Mouse (Mus musculus): ENCODE data around the gene Mfsd13b. TPM values are rescaled to one million over a fixed set of nuclear protein-coding genes. Genes with fewer than 3 reads are reported as not detected.
"Not testable (repeated sequence)": the region's sequence is repeated elsewhere in the genome, so short reads cannot be mapped to it uniquely, and the experiment has no call there.

Gene Mfsd13b
- polyA plus RNA-seq, 1 experiment from 2014 or later = not detected

DNA sequence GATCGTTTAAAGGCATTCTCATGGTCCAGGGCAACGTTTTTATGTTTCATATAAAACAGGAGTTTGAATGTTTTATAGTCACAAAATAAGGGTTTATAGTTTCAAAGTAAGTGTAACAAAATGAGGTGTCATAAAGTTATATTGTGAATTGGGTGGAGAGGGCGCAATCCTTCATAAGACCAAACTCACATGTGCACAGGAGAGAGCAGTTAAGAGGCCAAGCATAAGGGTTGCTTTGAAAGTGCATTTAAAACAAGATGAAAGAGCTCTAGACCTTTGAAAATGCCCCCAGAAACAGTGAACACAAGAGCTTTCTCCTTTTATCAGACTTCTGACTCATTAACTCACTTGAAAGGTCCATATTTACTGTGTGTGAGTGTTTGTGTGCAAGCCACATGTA is 44.0 kb downstream of the Mfsd13b start:
- H3K27me3 ChIP-seq (replicated peaks; ENCODE audit: control insufficient read depth, insufficient read depth, low read length) = no peaks in the 10 kb centered on the region
- no peaks in the 10 kb centered on the region for H3K9me3 ChIP-seq (ENCODE audit: control insufficient read depth, low read length)
- H3K36me3 ChIP-seq (ENCODE audit: control insufficient read depth, insufficient read depth, low read length) = no peaks in the 10 kb centered on the region
- H3K4me3 ChIP-seq (ENCODE audit: low read depth, low read length) = no peak overlapping the region
- H3K4me2 ChIP-seq (ENCODE audit: low read depth, low read length) = no peak overlapping the region
- ATAC-seq (ENCODE audit: low read depth) (no peak), DNase-seq (ENCODE audit: low spot score) (no peak)
- H3K27ac ChIP-seq (replicated peaks; ENCODE audit: low read depth, low read length) = no peak overlapping the region
- H3K4me1 ChIP-seq (ENCODE audit: control insufficient read depth, insufficient read depth, low read length) = no peaks in the 10 kb centered on the region
- 63% methylated on average over 3 of the region's 3 CpGs for WGBS
- no peak overlapping the region for H3K9ac ChIP-seq (ENCODE audit: low read depth, low read length)

- not testable (repeated sequence) for H3K4me1 ChIP-seq (ENCODE audit: control insufficient read depth, insufficient read depth, low read length); H3K27ac ChIP-seq (replicated peaks; ENCODE audit: low read depth, low read length); DNase-seq (ENCODE audit: low spot score); H3K36me3 ChIP-seq (ENCODE audit: control insufficient read depth, insufficient read depth, low read length); H3K4me2 ChIP-seq (ENCODE audit: low read depth, low read length); H3K9ac ChIP-seq (ENCODE audit: low read depth, low read length); H3K4me3 ChIP-seq (ENCODE audit: low read depth, low read length); H3K27me3 ChIP-seq (replicated peaks; ENCODE audit: control insufficient read depth, insufficient read depth, low read length); ATAC-seq (ENCODE audit: low read depth); H3K9me3 ChIP-seq (ENCODE audit: control insufficient read depth, low read length)
Observed at GRCm38 (mm10) chr7:121029947-121030346, 47.6 kb downstream of the Mfsd13b start.

DNA sequence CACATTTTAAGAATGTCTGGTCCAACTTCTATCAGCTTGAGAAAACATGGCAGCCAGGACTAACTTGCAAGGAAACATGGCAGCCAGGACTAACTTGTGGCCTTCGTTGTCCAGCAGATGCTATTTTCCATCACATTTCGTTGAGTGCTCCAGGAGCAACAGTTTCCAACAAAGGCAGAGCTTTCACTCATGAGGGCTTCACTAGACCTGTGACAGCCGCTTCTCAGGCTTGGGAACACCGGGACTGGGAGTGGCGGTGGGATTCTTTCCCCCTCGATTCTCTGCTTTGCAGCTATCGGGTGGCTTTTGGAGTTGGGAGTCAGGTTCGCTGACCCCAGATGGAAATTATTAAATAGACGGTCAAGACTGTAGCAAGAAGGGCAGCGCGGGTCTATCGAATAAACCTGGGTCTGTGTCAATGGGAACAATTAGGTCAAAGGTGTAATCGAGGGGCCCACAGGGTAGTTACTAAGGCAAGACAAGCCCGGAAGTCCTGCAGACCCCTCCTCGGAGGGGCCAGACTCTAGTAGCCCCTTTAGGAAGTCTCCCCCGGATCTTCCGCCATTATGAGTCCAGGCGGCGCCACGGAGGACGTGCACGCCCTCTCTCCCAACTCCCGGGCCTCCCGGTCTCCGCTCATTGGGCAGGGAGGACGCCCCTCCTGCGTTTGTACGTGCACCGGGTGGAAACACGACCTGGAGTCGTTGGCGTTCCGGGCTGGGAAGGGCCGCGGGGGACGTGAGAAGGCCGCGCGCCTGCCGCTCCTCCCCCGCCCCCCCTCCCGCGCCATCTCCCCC is 51.7 kb downstream of the Mfsd13b start, which contains the start of gene Mettl9:
Mettl9 (plus strand) TSS at position 590 of the 797 bp plus-strand sequence.
- Histone ChIP-seq H3K27ac (replicated peaks; ENCODE audit: low read depth, low read length) (peak within 1 kb of the TSS; percentile 98), H3K9me3 (ENCODE audit: control insufficient read depth, low read length) (no peaks in the 10 kb centered on the region), H3K4me2 (ENCODE audit: low read depth, low read length) (peak within 1 kb of the TSS; percentile 83), H3K4me1 (ENCODE audit: control insufficient read depth, insufficient read depth, low read length) (peaks cover 13% of the 10 kb centered on the region), H3K36me3 (ENCODE audit: control insufficient read depth, insufficient read depth, low read length) (no peaks in the 10 kb centered on the region), H3K27me3 (replicated peaks; ENCODE audit: control insufficient read depth, insufficient read depth, low read length) (0 out of 2 replicates have a peak, but pooled peaks cover 9% of the 10 kb centered on the region), H3K4me3 (ENCODE audit: low read depth, low read length) (peak within 1 kb of the TSS; percentile 97), H3K9ac (ENCODE audit: low read depth, low read length) (peak within 1 kb of the TSS; percentile 99)
- ATAC-seq (ENCODE audit: low read depth) (peak; percentile 99), DNase-seq (ENCODE audit: low spot score) (peak; percentile 98)
- 5% methylated on average over 17 of the region's 43 CpGs for WGBS

- peak overlapping the region; percentile 97 for H3K4me3 ChIP-seq (ENCODE audit: low read depth, low read length)
- H3K27me3 ChIP-seq (replicated peaks; ENCODE audit: control insufficient read depth, insufficient read depth, low read length) = 0 out of 2 replicates have a peak, but pooled peaks cover 9% of the 10 kb centered on the region
- DNase-seq (ENCODE audit: low spot score) (peak; percentile 59), ATAC-seq (ENCODE audit: low read depth) (peak; percentile 78)
- H3K4me1 ChIP-seq (ENCODE audit: control insufficient read depth, insufficient read depth, low read length) = peaks cover 15% of the 10 kb centered on the region
- H3K36me3 ChIP-seq (ENCODE audit: control insufficient read depth, insufficient read depth, low read length) = no peaks in the 10 kb centered on the region
- WGBS = no CpG with 5 or more reads among the region's 63 CpGs
- peak overlapping the region; percentile 99 for H3K9ac ChIP-seq (ENCODE audit: low read depth, low read length)
- H3K9me3 ChIP-seq (ENCODE audit: control insufficient read depth, low read length) = no peaks in the 10 kb centered on the region
- peak overlapping the region; percentile 67 for H3K4me2 ChIP-seq (ENCODE audit: low read depth, low read length)
- H3K27ac ChIP-seq (replicated peaks; ENCODE audit: low read depth, low read length) = peak overlapping the region; percentile 98
Observed at GRCm38 (mm10) chr7:121034701-121035141, 52.4 kb downstream of the Mfsd13b start.

GRCm38 (mm10) chr7:121035161-121035721 is 52.9 kb downstream of the Mfsd13b start:
- DNase-seq (ENCODE audit: low spot score) (peak; percentile 68), ATAC-seq (ENCODE audit: low read depth) (no peak; the same call in 1 of the 2 replicates)

GRCm38 (mm10) chr7:121040595-121040994 is 58.3 kb downstream of the Mfsd13b start:
- 0 out of 2 replicates have a peak, but pooled peaks cover 3% of the 10 kb centered on the region for H3K36me3 ChIP-seq (ENCODE audit: control insufficient read depth, insufficient read depth, low read length)
- DNase-seq (ENCODE audit: low spot score) (peak; percentile 51), ATAC-seq (ENCODE audit: low read depth) (no peak)
- no peak overlapping the region for H3K27ac ChIP-seq (replicated peaks; ENCODE audit: low read depth, low read length)
- H3K27me3 ChIP-seq (replicated peaks; ENCODE audit: control insufficient read depth, insufficient read depth, low read length) = no peaks in the 10 kb centered on the region
- H3K4me1 ChIP-seq (ENCODE audit: control insufficient read depth, insufficient read depth, low read length) = peaks cover 33% of the 10 kb centered on the region
- no peak overlapping the region for H3K9ac ChIP-seq (ENCODE audit: low read depth, low read length)
- no peak overlapping the region for H3K4me3 ChIP-seq (ENCODE audit: low read depth, low read length)
- no peaks in the 10 kb centered on the region for H3K9me3 ChIP-seq (ENCODE audit: control insufficient read depth, low read length)
- WGBS = 69% methylated on average over 4 of the region's 4 CpGs
- no peak overlapping the region for H3K4me2 ChIP-seq (ENCODE audit: low read depth, low read length)

More at GRCm38 (mm10) chr7:121035161-121035721, 52.9 kb downstream of the Mfsd13b start:
- H3K4me2 ChIP-seq (ENCODE audit: low read depth, low read length) = peak overlapping the region; percentile 67
- 0 out of 2 replicates have a peak, but pooled peaks cover 9% of the 10 kb centered on the region for H3K27me3 ChIP-seq (replicated peaks; ENCODE audit: control insufficient read depth, insufficient read depth, low read length)
- H3K9ac ChIP-seq (ENCODE audit: low read depth, low read length) = peak overlapping the region; percentile 99
- under 1% methylated on average over 13 of the region's 24 CpGs for WGBS
- H3K4me3 ChIP-seq (ENCODE audit: low read depth, low read length) = peak overlapping the region; percentile 97
- no peaks in the 10 kb centered on the region for H3K9me3 ChIP-seq (ENCODE audit: control insufficient read depth, low read length)
- peak overlapping the region; percentile 98 for H3K27ac ChIP-seq (replicated peaks; ENCODE audit: low read depth, low read length)
- H3K4me1 ChIP-seq (ENCODE audit: control insufficient read depth, insufficient read depth, low read length) = peaks cover 20% of the 10 kb centered on the region
- no peaks in the 10 kb centered on the region for H3K36me3 ChIP-seq (ENCODE audit: control insufficient read depth, insufficient read depth, low read length)

GRCm38 (mm10) chr7:121041989-121042388 is 59.7 kb downstream of the Mfsd13b start:
- Histone ChIP-seq H3K4me3 (ENCODE audit: low read depth, low read length) (no peak overlapping the region), H3K9ac (ENCODE audit: low read depth, low read length) (no peak overlapping the region), H3K27ac (replicated peaks; ENCODE audit: low read depth, low read length) (no peak overlapping the region), H3K36me3 (ENCODE audit: control insufficient read depth, insufficient read depth, low read length) (0 out of 2 replicates have a peak, but pooled peaks cover 3% of the 10 kb centered on the region), H3K9me3 (ENCODE audit: control insufficient read depth, low read length) (no peaks in the 10 kb centered on the region), H3K4me2 (ENCODE audit: low read depth, low read length) (no peak overlapping the region), H3K27me3 (replicated peaks; ENCODE audit: control insufficient read depth, insufficient read depth, low read length) (no peaks in the 10 kb centered on the region), H3K4me1 (ENCODE audit: control insufficient read depth, insufficient read depth, low read length) (peaks cover 24% of the 10 kb centered on the region; the same call in 1 of the 2 replicates)
- ATAC-seq (ENCODE audit: low read depth) (peak; percentile 47; the same call in 1 of the 2 replicates), DNase-seq (ENCODE audit: low spot score) (peak; percentile 19)
- 94% methylated on average over 1 of the region's 1 CpGs for WGBS

GRCm38 (mm10) chr7:121043004-121043403 is 60.7 kb downstream of the Mfsd13b start:
- no peak for ATAC-seq (ENCODE audit: low read depth)
- Histone ChIP-seq H3K4me1 (ENCODE audit: control insufficient read depth, insufficient read depth, low read length) (peaks cover 20% of the 10 kb centered on the region; the same call in 1 of the 2 replicates), H3K4me2 (ENCODE audit: low read depth, low read length) (no peak overlapping the region), H3K4me3 (ENCODE audit: low read depth, low read length) (no peak overlapping the region), H3K27ac (replicated peaks; ENCODE audit: low read depth, low read length) (no peak overlapping the region), H3K9ac (ENCODE audit: low read depth, low read length) (no peak overlapping the region), H3K36me3 (ENCODE audit: control insufficient read depth, insufficient read depth, low read length) (peaks cover 4% of the 10 kb centered on the region; the same call in 1 of the 2 replicates), H3K27me3 (replicated peaks; ENCODE audit: control insufficient read depth, insufficient read depth, low read length) (no peaks in the 10 kb centered on the region), H3K9me3 (ENCODE audit: control insufficient read depth, low read length) (no peaks in the 10 kb centered on the region)
- 94% methylated on average over 3 of the region's 3 CpGs for WGBS
- no peak for DNase-seq (ENCODE audit: low spot score)
